Mouse (Mus musculus) fibroblast of lung, adult 2 months (primary cell): Measurements from ENCODE around the gene Zfp37.
A peak's percentile ranks its signal among the peaks of the same experiment; 100 is the strongest.
"Not testable (repeated sequence)": the region's sequence is repeated elsewhere in the genome, so short reads cannot be mapped to it uniquely, and the experiment has no call there.

ENCODE experiments used
- DNase-seq: peaks from one replicate; pipeline ENCODE4 v3.0.0-alpha.2; 2011; ENCODE audit warnings: low read depth

The Zfp37 gene

DNA sequence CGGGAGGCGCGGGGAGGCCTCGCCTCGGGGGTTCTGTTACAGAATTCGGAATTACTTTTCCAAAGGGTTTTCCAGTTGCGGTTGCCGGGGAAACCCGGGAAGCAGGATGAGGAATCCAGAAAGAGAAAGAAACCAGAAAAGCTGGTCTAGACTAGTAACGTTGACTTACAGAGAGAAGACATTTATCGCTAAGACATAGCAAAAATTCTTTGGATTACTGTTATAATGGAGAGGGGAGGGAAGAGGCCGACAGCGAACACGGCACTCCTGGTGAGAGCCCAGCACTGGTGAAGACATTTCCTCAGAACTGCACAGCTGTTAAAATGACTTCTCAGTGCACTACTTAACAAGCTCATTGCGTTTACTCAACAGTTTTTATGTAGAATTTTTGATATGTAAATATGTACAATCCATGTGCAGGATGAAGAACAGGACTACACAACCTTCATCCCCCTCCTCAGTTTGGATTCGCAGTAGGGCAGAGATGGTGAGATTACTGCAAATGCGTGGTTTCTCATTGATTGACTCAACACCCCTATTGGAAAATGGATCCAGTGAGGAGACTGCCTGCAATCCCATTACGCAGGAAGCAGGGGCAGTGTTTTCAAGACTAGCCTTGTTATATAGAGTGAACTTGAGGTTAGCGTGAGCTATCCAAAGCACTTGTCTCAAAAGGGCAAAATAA lies 22.0 kb downstream of the Zfp37 start:
- DNase-seq = peak; percentile 17

DNA sequence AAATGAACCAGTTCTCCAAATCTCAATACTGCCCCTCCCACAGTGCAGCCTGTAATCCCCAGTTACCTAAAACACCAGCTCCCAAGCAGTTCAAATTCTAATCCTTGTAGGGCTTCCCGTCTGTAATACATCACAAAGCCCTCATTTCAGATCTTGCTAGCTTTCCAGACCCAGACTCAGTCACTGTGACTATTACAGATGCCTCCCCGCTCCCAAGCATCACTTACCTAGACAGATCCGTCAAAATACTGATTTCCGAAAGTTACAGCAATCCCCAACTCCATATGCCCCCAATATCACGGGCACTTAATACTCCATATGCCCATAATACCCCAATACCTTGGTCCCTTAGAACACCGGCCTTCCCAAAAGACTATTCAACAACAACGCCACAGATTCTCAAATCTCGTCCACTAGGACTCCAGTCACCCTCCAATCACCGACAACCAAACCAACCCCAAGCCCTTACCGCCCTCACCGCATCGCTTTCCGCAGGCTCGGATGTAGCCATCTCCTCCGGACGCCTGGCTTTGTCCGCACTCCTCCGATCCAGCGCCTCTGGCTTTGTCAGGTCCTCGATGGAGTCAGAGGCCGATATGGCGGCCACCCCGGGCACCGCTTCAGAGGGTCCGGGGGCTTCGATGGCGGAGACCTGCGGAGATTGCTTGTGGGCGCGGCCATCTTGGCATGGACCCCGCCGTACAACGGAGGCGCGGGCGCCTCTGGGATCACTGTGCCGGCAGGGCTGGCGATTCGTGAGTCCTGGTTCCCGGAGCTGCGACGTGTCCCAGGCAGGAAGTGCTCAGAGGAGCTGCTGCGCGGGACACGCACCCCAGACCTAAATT lies 22.8 kb downstream of the Zfp37 start:
- peak; percentile 57 for DNase-seq

DNA sequence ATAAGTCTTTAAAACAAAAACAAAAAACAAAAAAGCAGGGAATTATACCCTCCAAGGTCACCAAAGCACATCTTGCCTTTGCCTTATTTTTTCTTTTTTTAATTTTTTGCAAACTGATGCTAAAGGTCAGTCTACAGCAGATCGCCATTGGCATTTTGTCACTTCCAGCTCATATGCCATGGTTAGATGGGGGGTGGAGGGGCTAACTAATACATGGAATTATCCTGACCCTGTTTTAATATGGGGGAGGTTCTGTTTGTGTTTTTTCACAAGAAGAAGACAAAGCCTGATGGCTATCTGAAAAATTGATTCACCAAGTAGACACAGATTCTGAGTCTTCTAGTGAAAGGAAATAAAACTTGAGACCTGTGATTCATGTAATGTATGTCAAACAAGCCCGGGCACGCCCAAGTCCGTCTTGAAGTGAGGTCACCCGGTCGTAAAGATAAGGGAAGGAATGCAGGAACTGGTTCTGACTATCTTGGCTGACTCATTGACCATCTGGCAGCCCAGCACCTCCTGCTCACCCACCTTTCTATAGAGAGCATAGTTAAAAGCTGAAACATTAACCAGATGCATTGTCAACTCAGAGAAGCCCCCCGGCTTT lies 30.8 kb downstream of the Zfp37 start:
- DNase-seq = no peak

DNA sequence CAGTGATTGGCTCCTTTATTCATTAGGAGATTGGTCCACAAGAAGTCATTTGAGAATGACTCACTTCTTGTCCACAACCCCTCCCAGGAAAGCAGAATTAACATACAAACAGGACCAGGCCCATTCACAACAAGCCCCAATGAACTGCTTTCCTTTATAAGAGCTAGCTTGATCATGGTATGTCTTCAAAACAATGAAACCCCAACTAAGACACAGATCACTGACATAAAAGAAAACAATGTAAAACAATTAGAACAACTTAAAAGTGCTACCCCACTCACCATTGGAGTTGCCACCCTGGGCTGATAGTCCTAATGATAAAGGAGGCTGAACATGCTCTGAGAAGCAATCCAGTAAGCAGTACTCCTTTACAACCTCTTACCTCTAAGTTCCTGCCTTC lies 42.1 kb downstream of the Zfp37 start:
- DNase-seq = no peak

DNA sequence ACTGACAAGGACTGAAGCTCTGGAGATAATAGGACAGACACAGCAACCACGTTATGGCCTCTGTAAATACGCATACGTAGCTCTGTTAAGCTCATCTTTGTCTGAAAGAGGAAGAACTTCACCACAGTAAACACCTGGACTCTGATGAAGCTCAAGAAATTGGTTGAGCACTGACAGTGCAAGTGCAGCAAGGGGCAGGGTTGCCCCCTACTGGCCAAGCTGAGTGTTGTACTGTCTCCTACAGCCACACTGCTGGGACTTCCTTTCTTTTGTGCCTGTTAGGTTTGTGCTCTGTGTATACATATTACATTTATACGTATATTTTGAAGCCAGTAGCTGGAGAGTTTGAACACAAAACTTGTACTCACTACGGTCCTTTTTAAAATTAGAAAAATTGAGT lies 53.6 kb downstream of the Zfp37 start:
- no peak for DNase-seq

DNA sequence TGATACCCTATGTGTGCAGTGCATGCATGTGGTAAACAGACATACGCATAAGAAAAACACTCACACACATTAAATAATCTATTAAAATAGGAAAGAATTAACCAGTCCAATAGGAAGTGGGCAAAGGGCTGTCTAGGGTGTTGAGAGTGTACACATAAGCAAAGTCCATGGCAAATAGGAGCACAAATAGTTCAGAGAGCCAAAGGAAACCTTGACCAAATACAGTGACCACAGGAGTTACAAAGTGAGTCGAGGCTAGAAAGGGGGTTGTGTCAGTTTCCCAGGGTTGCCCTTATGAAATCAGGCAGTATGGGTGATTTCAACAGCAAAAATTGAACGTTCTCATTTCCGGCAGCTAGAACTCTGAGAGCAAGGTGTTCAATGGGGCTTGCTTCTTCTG lies 56.4 kb downstream of the Zfp37 start:
- no peak for DNase-seq

DNA sequence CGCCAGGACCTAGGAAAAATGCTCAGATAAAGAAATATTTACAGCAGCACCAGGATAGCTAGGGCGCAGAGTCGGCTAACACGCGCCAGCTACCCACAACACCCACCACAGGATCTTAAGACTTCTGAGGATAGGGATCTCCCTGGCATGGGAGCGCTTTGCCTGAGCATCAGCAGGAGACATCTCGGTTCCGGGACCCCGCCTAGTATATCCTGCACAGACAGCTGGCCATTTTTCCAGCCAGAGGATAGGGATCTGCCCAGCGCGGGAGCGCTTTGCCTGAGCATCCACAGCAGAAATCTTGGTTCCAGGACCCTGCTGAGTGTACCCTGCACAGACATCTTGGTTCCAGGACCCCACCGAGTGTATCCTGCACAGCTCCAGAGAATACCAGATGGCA lies 63.2 kb downstream of the Zfp37 start:
- not testable (repeated sequence) for DNase-seq

DNA sequence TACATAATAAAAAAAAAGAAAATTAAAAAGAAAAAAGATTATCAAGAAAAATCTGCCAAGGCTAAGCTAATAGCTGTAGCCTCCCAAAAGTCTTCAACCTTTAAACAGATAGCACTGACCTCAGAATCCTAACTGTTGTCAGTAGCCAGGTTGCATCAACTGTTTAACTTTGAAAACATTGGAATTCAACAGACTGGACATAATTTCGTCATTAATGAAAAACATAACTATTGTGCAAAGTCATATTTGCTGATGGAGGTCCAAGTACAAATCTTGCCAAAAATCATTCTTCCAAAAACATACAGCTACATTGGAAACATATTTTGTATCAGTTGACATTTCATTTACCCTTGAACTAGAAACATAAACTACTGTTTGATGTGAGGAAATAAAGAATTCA lies 72.4 kb downstream of the Zfp37 start:
- DNase-seq = no peak

DNA sequence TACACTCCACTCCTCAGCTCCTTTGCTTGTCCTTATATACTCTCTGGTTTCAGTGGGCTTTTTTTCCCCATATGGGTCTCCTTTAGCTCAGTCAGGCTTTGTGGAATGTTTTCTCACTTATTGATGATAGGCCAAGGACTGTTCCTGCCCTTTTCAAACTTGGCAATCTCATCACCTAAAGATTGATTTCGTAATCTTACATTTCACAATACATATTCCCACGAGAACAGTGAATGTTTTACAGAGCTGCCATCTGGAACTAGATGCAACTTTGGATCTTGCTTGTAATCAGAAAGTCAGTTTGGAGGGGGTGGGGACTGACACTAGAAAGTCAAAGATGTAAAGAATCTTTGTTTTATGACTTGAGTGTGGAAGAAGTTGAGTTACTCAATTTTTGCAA lies 80.0 kb downstream of the Zfp37 start, which contains the start of gene Mup21:
Gene Mup21 (minus strand): TSS at position 53 of the 400 bp plus-strand sequence.
- no peak for DNase-seq
